Mouse (Mus musculus): ENCODE measurements around the gene Msmo1.

DNA sequence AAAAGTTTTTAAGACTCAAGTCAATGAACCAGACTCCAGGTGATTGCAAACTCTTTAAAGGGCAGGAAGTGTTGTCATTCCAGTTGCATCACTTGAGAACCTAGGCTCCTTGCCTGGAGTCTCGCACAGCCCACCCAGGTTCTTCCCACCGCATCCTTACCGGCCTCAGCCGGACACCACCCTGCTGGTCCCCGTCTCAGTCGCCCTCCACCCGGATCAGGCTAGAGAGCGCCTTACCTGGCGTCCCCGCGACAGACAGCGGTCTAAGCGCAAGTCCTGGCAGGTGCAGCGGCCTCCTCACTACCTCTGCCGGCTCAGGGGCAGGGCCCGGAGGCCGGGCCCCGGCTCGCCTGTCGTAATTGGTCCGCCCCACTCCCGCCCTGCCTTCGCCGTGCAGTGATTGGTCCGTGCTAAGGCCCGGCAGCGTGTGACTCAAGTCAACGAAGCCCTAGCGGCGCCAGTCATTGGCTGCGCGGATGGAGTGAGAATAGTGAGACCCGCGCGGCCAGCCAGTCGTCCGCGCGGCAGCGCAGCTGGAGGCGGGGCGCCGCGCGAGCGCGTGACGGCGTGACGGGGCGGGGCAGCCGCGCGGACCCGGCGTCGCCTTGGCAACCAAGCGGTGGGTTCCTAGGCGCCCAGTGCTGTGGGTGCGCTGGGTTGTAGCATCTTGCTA is at the start of gene Msmo1:
- TF ChIP-seq POLR2A (IDR thresholded peaks at IDR 0.05; ENCODE audit: insufficient read depth, low read length) (peak; percentile 85), CTCF (IDR thresholded peaks at IDR 0.05; ENCODE audit: low read depth, low read length) (no peak)

All from ES-Bruce4 (cell line).